Mouse (Mus musculus): ENCODE measurements around the gene Slc5a6. TPM values are rescaled to one million over a fixed set of nuclear protein-coding genes. Genes with fewer than 3 reads are reported as not detected.
"Not testable (repeated sequence)": the region's sequence is repeated elsewhere in the genome, so short reads cannot be mapped to it uniquely, and the experiment has no call there.

Slc5a6 gene
- polyA plus RNA-seq, 1 experiment from 2014 or later: 10.3 TPM

DNA sequence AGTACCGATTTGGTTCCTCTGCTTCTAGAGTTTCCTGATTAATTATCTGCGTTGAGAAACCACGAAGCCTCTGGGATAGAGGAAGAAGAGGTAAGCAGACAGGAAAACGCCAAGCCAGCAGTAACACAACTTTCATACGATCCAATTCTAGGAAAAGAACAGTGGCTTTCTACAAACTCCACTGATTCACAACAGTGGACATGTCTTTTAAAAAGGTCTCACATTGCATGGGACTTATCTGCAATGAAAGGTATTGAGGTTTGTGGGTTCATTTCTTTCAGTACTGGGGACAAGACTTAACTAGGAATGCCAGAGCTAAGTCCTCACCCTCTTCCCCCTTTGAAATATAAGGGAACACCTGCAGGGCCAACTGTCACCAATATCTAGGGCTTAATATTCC is 1.6 kb downstream of the Slc5a6 start:
- H3K27me3 ChIP-seq (ENCODE audit: control insufficient read depth, insufficient read depth, low read length): no peaks in the 10 kb centered on the region
- H3K4me2 ChIP-seq (ENCODE audit: low read depth, low read length): peak overlapping the region; percentile 71
- peak overlapping the region; percentile 79; the same call in 1 of the 2 replicates for H3K9ac ChIP-seq (ENCODE audit: low read length)
- peaks cover 7% of the 10 kb centered on the region; the same call in 1 of the 2 replicates for H3K4me1 ChIP-seq (ENCODE audit: control insufficient read depth, insufficient read depth, low read length)
- H3K27ac ChIP-seq (ENCODE audit: low read length): no peak overlapping the region
- H3K9me3 ChIP-seq (replicated peaks; ENCODE audit: control insufficient read depth, low read length): no peaks in the 10 kb centered on the region
- peak overlapping the region; percentile 58 for H3K4me3 ChIP-seq (replicated peaks; ENCODE audit: low read length)
- H3K36me3 ChIP-seq (ENCODE audit: control insufficient read depth, insufficient read depth, low read length): no peaks in the 10 kb centered on the region
- ATAC-seq (ENCODE audit: insufficient read depth, low FRiP score): no peak
- 67% methylated on average over 5 of the region's 5 CpGs for WGBS

GRCm38 (mm10) chr5:31046416-31046815 is 2.3 kb downstream of the Slc5a6 start:
- Histone ChIP-seq H3K36me3 (ENCODE audit: control insufficient read depth, insufficient read depth, low read length) (no peaks in the 10 kb centered on the region), H3K27me3 (ENCODE audit: control insufficient read depth, insufficient read depth, low read length) (no peaks in the 10 kb centered on the region), H3K9ac (ENCODE audit: low read length) (no peak overlapping the region), H3K4me3 (replicated peaks; ENCODE audit: low read length) (no peak overlapping the region), H3K27ac (ENCODE audit: low read length) (no peak overlapping the region), H3K4me2 (ENCODE audit: low read depth, low read length) (no peak overlapping the region), H3K4me1 (ENCODE audit: control insufficient read depth, insufficient read depth, low read length) (peaks cover 7% of the 10 kb centered on the region; the same call in 1 of the 2 replicates), H3K9me3 (replicated peaks; ENCODE audit: control insufficient read depth, low read length) (no peaks in the 10 kb centered on the region)
- WGBS: 88% methylated on average over 6 of the region's 6 CpGs
- no peak for ATAC-seq (ENCODE audit: insufficient read depth, low FRiP score)

DNA sequence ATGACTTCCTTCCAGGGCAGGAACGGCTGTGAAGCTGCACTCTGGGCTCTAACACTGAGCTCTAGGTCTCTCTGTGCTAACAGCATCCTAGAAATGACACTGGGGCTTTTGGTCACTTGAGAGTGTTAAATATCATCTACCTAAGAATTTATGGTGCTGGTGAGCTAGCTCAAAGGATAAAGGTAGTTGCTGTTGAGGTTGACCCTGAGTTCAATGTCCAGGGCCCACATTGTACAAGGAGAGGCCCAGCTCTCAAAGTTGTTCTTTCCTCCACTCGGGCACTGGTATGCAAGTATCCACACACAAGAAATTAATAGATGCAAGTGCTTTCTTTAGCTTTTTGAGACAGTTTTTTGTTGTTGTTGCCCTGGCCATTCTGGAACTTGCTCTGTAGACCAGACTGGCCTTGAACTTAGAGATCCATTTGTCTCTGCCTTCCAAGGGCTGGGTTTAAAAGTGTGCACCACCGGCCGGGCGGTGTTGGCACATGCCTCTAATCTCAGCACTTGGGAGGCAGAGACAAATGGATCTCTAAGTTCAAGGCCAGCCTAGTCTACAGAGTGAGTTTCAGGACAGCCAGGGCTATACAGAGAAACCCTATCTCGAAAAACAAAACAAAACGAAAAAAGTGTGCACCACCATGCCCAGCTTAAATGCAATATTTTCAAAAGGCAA is 10.4 kb downstream of the Slc5a6 start:
- Histone ChIP-seq H3K4me2 (ENCODE audit: low read depth, low read length) (no peak overlapping the region), H3K4me1 (ENCODE audit: control insufficient read depth, insufficient read depth, low read length) (no peaks in the 10 kb centered on the region), H3K4me3 (replicated peaks; ENCODE audit: low read length) (no peak overlapping the region), H3K27me3 (ENCODE audit: control insufficient read depth, insufficient read depth, low read length) (no peaks in the 10 kb centered on the region), H3K9me3 (replicated peaks; ENCODE audit: control insufficient read depth, low read length) (no peaks in the 10 kb centered on the region), H3K36me3 (ENCODE audit: control insufficient read depth, insufficient read depth, low read length) (no peaks in the 10 kb centered on the region), H3K9ac (ENCODE audit: low read length) (no peak overlapping the region), H3K27ac (ENCODE audit: low read length) (no peak overlapping the region)
- WGBS: 84% methylated on average over 7 of the region's 7 CpGs
- no peak for ATAC-seq (ENCODE audit: insufficient read depth, low FRiP score)

DNA sequence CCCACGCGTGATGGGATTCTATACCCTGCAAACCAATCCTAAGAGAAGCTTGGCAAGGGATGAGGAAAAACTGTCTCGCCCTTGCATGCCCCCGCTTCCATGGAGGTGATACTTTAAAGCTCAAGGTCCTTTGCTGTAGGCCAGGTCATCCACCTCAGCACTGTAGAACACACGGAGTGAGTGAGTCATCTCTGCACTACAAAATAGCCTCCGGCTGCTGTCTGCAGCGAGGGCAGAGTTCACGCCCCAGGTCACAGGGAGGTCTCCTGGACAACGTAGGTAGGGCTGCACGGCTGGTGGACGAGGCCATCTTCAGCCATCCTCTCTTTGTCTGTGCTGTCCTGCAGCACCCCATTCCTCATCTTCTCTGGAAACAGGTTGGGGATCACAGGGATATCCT is 12.2 kb downstream of the Slc5a6 start:
- H3K4me1 ChIP-seq (ENCODE audit: control insufficient read depth, insufficient read depth, low read length); H3K4me2 ChIP-seq (ENCODE audit: low read depth, low read length); H3K4me3 ChIP-seq (replicated peaks; ENCODE audit: low read length); H3K36me3 ChIP-seq (ENCODE audit: control insufficient read depth, insufficient read depth, low read length); H3K27ac ChIP-seq (ENCODE audit: low read length); H3K9ac ChIP-seq (ENCODE audit: low read length); H3K27me3 ChIP-seq (ENCODE audit: control insufficient read depth, insufficient read depth, low read length); H3K9me3 ChIP-seq (replicated peaks; ENCODE audit: control insufficient read depth, low read length); ATAC-seq (ENCODE audit: insufficient read depth, low FRiP score): not testable (repeated sequence)
- WGBS: 79% methylated on average over 11 of the region's 11 CpGs

DNA sequence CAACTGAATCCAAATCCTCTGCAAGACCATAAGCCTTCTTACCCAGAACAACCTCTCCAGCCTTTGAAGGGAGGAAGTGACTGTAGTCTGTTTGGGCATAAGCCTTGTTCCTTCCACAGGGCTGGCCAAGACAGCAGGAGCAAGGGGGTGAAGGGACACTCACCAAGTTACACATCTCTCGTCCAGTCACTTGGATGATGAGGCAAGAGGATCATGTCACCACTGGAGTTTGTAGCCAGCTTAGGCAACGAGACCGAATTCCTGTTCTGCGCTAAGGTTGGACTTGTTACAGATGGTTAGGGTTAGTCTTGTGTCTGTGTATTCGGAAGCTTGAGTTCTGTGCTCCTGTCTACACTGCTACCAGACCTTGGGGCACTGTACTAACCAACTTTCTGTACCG is 14.1 kb downstream of the Slc5a6 start:
- Histone ChIP-seq H3K4me1 (ENCODE audit: control insufficient read depth, insufficient read depth, low read length) (no peaks in the 10 kb centered on the region), H3K36me3 (ENCODE audit: control insufficient read depth, insufficient read depth, low read length) (no peaks in the 10 kb centered on the region), H3K9ac (ENCODE audit: low read length) (no peak overlapping the region), H3K27ac (ENCODE audit: low read length) (no peak overlapping the region), H3K27me3 (ENCODE audit: control insufficient read depth, insufficient read depth, low read length) (no peaks in the 10 kb centered on the region), H3K4me3 (replicated peaks; ENCODE audit: low read length) (no peak overlapping the region), H3K4me2 (ENCODE audit: low read depth, low read length) (no peak overlapping the region), H3K9me3 (replicated peaks; ENCODE audit: control insufficient read depth, low read length) (no peaks in the 10 kb centered on the region)
- 91% methylated on average over 6 of the region's 6 CpGs for WGBS
- no peak for ATAC-seq (ENCODE audit: insufficient read depth, low FRiP score)

GRCm38 (mm10) chr5:31031508-31031907 is 17.2 kb downstream of the Slc5a6 start:
- no peak overlapping the region for H3K9ac ChIP-seq (ENCODE audit: low read length)
- H3K36me3 ChIP-seq (ENCODE audit: control insufficient read depth, insufficient read depth, low read length): no peaks in the 10 kb centered on the region
- H3K9me3 ChIP-seq (replicated peaks; ENCODE audit: control insufficient read depth, low read length): no peaks in the 10 kb centered on the region
- ATAC-seq (ENCODE audit: insufficient read depth, low FRiP score): no peak
- H3K4me1 ChIP-seq (ENCODE audit: control insufficient read depth, insufficient read depth, low read length): no peaks in the 10 kb centered on the region
- no peak overlapping the region for H3K4me2 ChIP-seq (ENCODE audit: low read depth, low read length)
- no peak overlapping the region for H3K4me3 ChIP-seq (replicated peaks; ENCODE audit: low read length)
- WGBS: 84% methylated on average over 8 of the region's 8 CpGs
- no peak overlapping the region for H3K27ac ChIP-seq (ENCODE audit: low read length)
- no peaks in the 10 kb centered on the region for H3K27me3 ChIP-seq (ENCODE audit: control insufficient read depth, insufficient read depth, low read length)

DNA sequence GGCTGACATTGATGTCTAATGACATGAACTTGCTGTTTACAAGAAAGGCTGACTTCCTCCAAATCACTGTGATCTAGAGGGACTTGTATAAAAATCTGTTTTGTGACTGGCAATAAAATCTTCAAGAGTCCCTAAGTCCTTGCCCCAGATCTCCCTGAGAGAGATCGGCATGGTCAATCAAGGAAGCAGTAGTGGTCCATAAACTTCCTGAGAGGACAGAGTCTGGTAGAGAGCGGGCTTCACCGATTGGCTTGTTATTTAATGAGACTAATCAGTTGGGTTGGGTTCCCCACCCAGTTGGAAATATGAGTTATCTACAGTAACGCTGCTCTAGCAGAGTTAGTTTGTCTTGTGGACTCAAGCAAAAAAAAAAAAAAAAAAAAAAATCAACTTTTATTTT is 17.8 kb downstream of the Slc5a6 start:
- 73% methylated on average over 4 of the region's 4 CpGs for WGBS
- ATAC-seq (ENCODE audit: insufficient read depth, low FRiP score): no peak
- Histone ChIP-seq H3K27ac (ENCODE audit: low read length) (no peak overlapping the region), H3K4me2 (ENCODE audit: low read depth, low read length) (no peak overlapping the region), H3K4me1 (ENCODE audit: control insufficient read depth, insufficient read depth, low read length) (no peaks in the 10 kb centered on the region), H3K9ac (ENCODE audit: low read length) (no peak overlapping the region), H3K27me3 (ENCODE audit: control insufficient read depth, insufficient read depth, low read length) (no peaks in the 10 kb centered on the region), H3K36me3 (ENCODE audit: control insufficient read depth, insufficient read depth, low read length) (no peaks in the 10 kb centered on the region), H3K9me3 (replicated peaks; ENCODE audit: control insufficient read depth, low read length) (no peaks in the 10 kb centered on the region), H3K4me3 (replicated peaks; ENCODE audit: low read length) (no peak overlapping the region)

DNA sequence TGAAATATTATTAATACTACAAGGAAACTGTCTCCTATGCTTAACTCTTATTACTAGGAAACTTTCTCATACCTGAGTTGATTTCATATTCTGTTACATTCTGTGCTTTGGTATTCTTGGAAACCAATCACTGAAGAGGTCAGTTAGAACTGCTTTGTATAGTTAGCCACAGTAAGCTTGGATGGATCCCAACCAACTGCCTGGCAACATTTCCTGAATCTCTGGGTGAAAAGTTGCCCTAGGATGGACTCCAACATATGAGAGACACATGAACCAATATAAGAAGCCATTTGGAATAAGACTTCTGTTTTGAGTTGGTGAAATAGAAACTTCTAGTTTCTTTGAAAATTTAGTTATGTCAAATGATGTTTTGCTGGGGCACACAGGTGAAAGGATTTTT is 24.1 kb downstream of the Slc5a6 start:
- H3K9me3 ChIP-seq (replicated peaks; ENCODE audit: control insufficient read depth, low read length): no peaks in the 10 kb centered on the region
- H3K9ac ChIP-seq (ENCODE audit: low read length): no peak overlapping the region
- H3K27me3 ChIP-seq (ENCODE audit: control insufficient read depth, insufficient read depth, low read length): no peaks in the 10 kb centered on the region
- ATAC-seq (ENCODE audit: insufficient read depth, low FRiP score): no peak
- no peaks in the 10 kb centered on the region for H3K4me1 ChIP-seq (ENCODE audit: control insufficient read depth, insufficient read depth, low read length)
- H3K36me3 ChIP-seq (ENCODE audit: control insufficient read depth, insufficient read depth, low read length): no peaks in the 10 kb centered on the region
- no peak overlapping the region for H3K27ac ChIP-seq (ENCODE audit: low read length)
- no peak overlapping the region for H3K4me2 ChIP-seq (ENCODE audit: low read depth, low read length)
- no peak overlapping the region for H3K4me3 ChIP-seq (replicated peaks; ENCODE audit: low read length)

GRCm38 (mm10) chr5:31023254-31023653 is 25.5 kb downstream of the Slc5a6 start:
- H3K9me3 ChIP-seq (replicated peaks; ENCODE audit: control insufficient read depth, low read length): no peaks in the 10 kb centered on the region
- H3K4me1 ChIP-seq (ENCODE audit: control insufficient read depth, insufficient read depth, low read length): no peaks in the 10 kb centered on the region
- H3K27ac ChIP-seq (ENCODE audit: low read length): no peak overlapping the region
- H3K36me3 ChIP-seq (ENCODE audit: control insufficient read depth, insufficient read depth, low read length): no peaks in the 10 kb centered on the region
- no peak overlapping the region for H3K4me3 ChIP-seq (replicated peaks; ENCODE audit: low read length)
- no peak for ATAC-seq (ENCODE audit: insufficient read depth, low FRiP score)
- H3K9ac ChIP-seq (ENCODE audit: low read length): no peak overlapping the region
- 27% methylated on average over 4 of the region's 4 CpGs for WGBS
- H3K4me2 ChIP-seq (ENCODE audit: low read depth, low read length): no peak overlapping the region
- no peaks in the 10 kb centered on the region for H3K27me3 ChIP-seq (ENCODE audit: control insufficient read depth, insufficient read depth, low read length)

Measured in stomach, embryonic 16.5 days (tissue).